Mouse (Mus musculus) thymus, postnatal 25 days (tissue): Measurements from ENCODE around the gene Slc25a40.

Experiments
- DNase-seq: peaks from one replicate; pipeline ENCODE4 v3.0.0; 2022

Slc25a40 gene

GRCm38 (mm10) chr5:8491778-8492177 lies 69.1 kb downstream of the Slc25a40 start:
- DNase-seq, result no peak
